Mouse (Mus musculus): Measurements from ENCODE around the gene Il23a.

DNA sequence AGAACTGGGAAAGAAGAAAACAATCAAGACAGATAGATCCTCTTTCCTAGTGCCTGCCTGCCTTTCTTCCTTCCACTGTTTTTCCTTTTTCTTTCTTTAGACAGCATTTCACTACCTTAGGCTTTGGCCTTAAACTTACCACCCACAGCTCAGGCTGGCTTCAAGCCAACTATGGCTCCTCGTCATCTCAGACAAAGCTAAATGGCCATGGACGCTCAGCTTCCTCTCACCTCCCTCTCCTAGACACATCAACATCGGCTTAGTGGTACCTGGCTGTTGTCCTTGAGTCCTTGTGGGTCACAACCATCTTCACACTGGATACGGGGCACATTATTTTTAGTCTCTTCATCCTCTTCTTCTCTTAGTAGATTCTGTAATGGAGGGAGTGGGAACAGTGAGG, 1.3 kb downstream of the Il23a start:
- no peak for TF ChIP-seq POLR2A (IDR thresholded peaks at IDR 0.05; ENCODE audit: insufficient read length, low read depth)
- TF ChIP-seq E2F4 (IDR thresholded peaks at IDR 0.05; ENCODE audit: insufficient read depth), result no peak
- TF ChIP-seq USF1 (IDR thresholded peaks at IDR 0.05; ENCODE audit: low read depth), result no peak
